8 mouse cellular contexts compared by ENCODE assay signal in the genomic region with DNA sequence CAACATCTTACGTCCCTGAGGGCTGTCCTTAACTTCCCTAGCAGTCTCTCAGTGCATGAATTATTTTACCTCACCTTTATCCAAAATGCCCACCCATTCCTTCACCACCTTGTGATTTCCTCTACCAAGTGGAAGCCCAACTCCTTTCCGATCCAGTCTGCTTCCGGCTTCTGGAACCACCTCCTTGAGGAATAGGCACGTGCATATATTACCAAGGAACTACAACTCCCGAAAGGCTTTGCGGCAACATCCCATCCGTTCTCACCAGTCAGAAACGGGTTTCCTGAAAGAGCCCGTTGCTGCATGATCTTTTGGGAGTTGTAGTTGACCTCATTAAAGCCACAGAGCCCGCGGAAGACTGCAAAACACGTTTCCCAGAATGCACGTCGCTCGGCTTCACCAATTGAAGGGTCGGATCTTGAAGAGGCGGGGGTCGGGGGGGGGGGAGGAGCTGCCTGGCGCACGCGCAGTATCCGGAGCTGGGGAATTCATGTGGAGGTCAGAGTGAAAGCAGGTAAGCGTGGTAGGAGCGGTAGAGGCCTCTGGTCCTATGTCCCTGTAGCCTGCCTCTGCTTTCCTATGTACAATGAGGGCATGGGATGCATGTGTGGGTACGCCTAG. TPM values are rescaled to one million over a fixed set of nuclear protein-coding genes. Genes with fewer than 3 reads are reported as not detected.
DNase-seq lines count a peak whose midpoint lies in the region; ATAC-seq lines count a peak whose summit lies in the region.

TSS of gene Phb (plus strand) at position 429 of the 621 bp plus-strand sequence.

- peak within 1 kb of the TSS; percentile 90 for H3K4me2 ChIP-seq in hindbrain, embryonic 16.5 days (ENCODE audit: low read length)

- peaks cover 17% of the 10 kb centered on the region for H3K79me2 ChIP-seq in macrophage (ENCODE audit: inconsistent target)

- peak; percentile 99 for DNase-seq in WW6 (ENCODE audit: low read depth, low spot score)
- DNase-seq in cerebellum, postnatal 4 days (ENCODE audit: low spot score in 2 of 2) = peak; percentile 65 to 88
- peak; percentile 97 for DNase-seq in gastrocnemius, adult 18-20 months (ENCODE audit: low spot score)
- DNase-seq in left cerebral cortex, adult 18-20 months (ENCODE audit: low spot score in 2 of 2) = peak; percentile 92 to 95
- peak; percentile 98 for DNase-seq in right cerebral cortex, adult 18-20 months
- DNase-seq in urinary bladder, postnatal 10 days (ENCODE audit: low spot score) = peak; percentile 63

- H3K27ac ChIP-seq in hindbrain, embryonic 16.5 days (ENCODE audit: low read depth, low read length) = peak within 1 kb of the TSS; percentile 59; the same call in 1 of the 2 replicates
- H3K27ac ChIP-seq in macrophage = peak within 1 kb of the TSS; percentile 50

- H3K9me3 ChIP-seq in hindbrain, embryonic 16.5 days (ENCODE audit: control insufficient read depth, low read length) = no peaks in the 10 kb centered on the region

- H3K27me3 ChIP-seq in hindbrain, embryonic 16.5 days (replicated peaks; ENCODE audit: control insufficient read depth, insufficient read depth, low read length) = no peaks in the 10 kb centered on the region; the same call in 1 of the 2 replicates

- ATAC-seq in hindbrain, embryonic 16.5 days = peak; percentile 99

- H3K4me1 ChIP-seq in hindbrain, embryonic 16.5 days (ENCODE audit: control insufficient read depth, insufficient read depth, low read depth, low read length) = peaks cover 6% of the 10 kb centered on the region

- under 1% methylated on average over 25 of the region's 25 CpGs for WGBS in hindbrain, embryonic 16.5 days
- WGBS in macrophage (ENCODE audit: missing documents) = 3% methylated on average over 24 of the region's 25 CpGs

- H3K9ac ChIP-seq in hindbrain, embryonic 16.5 days (ENCODE audit: low read depth, low read length) = peak within 1 kb of the TSS; percentile 80

- peaks cover 2% of the 10 kb centered on the region; the same call in 1 of the 2 replicates for H3K36me3 ChIP-seq in hindbrain, embryonic 16.5 days (ENCODE audit: control insufficient read depth, insufficient read depth, low read length)
- peaks cover 18% of the 10 kb centered on the region; the same call in 1 of the 2 replicates for H3K36me3 ChIP-seq in macrophage (ENCODE audit: inconsistent target)

- H3K4me3 ChIP-seq in hindbrain, embryonic 16.5 days (ENCODE audit: low read length) = peak within 1 kb of the TSS; percentile 87
- peak within 1 kb of the TSS; percentile 97 for H3K4me3 ChIP-seq in macrophage (ENCODE audit: inconsistent target)

RNA-seq across cellular contexts. Expression of gene Phb, which starts in this region (rescaled TPM):
- 100 to 1,000 TPM; 151 to 168 TPM for total RNA-seq in gastrocnemius, adult 18-20 months (2021)
- 189 and 198 TPM in 2 replicates for polyA plus RNA-seq in hindbrain, embryonic 16.5 days (2015; fragmentation: Nextera tagmentation; extraction: Ambion mirVana)
- total RNA-seq in left cerebral cortex, adult 18-20 months (2021) = 100 to 1,000 TPM in 1 of 2 experiments, 10 to 100 TPM in 1; 87.4 to 103 TPM
- 100 to 1,000 TPM in 2 of 26 experiments, 10 to 100 TPM in 24; 28.4 to 130 (median 52.8) TPM for total RNA-seq in macrophage (2018; cell fraction: chromatin; rRNA removed)
- total RNA-seq in macrophage (2018; cell fraction: cytosol; rRNA removed) = 10 to 100 TPM; 33.5 to 62.3 (median 44.5) TPM
- 10 to 100 TPM; 16.1 to 63.1 (median 36.5) TPM for total RNA-seq in macrophage (2018; cell fraction: nucleus; rRNA removed)
- polyA plus RNA-seq in macrophage (2018) = 67.1 to 111 TPM (median 84.1 TPM) in 3 replicates

Comparison
In these comparisons a context has a peak if more than half of its experiments do, and no peak if none do; other contexts are left out.
1. Peak in every context shown above with its lines: DNase-seq, ATAC-seq, H3K4me3 ChIP-seq and H3K27ac ChIP-seq.